Mouse (Mus musculus) leukemia stem cell, adult 10-12 weeks (primary cell): ENCODE data around the gene Akr1cl. TPM values are rescaled to one million over a fixed set of nuclear protein-coding genes. Genes with fewer than 3 reads are reported as not detected.

Experiments used
- polyA plus RNA-seq: library from polyadenylated mRNA; stranded (reverse); fragments of >175 nt; gene quantifications from 2 replicates; pipeline ENCODE4 v1.2.3, GENCODE M21; 2012; ENCODE audit warnings: low replicate concordance

Gene Akr1cl
- polyA plus RNA-seq: not detected in 2 replicates

GRCm38 (mm10) chr1:65032641-65033040 lies at the start of gene Akr1cl:
Akr1cl (minus strand) TSS chr1:65032759.

GRCm38 (mm10) chr1:65082188-65082587 lies 49.6 kb upstream of the Akr1cl start, which contains the start of gene Crygb:
Crygb (minus strand) TSS chr1:65082288.

GRCm38 (mm10) chr1:65073589-65073988 lies 41.0 kb upstream of the Akr1cl start, which contains the start of gene Crygc:
Crygc (minus strand) TSS chr1:65073689.

GRCm38 (mm10) chr1:65063352-65063751 lies 30.8 kb upstream of the Akr1cl start, which contains the start of gene Crygd:
Crygd (minus strand) TSS chr1:65063452.

DNA sequence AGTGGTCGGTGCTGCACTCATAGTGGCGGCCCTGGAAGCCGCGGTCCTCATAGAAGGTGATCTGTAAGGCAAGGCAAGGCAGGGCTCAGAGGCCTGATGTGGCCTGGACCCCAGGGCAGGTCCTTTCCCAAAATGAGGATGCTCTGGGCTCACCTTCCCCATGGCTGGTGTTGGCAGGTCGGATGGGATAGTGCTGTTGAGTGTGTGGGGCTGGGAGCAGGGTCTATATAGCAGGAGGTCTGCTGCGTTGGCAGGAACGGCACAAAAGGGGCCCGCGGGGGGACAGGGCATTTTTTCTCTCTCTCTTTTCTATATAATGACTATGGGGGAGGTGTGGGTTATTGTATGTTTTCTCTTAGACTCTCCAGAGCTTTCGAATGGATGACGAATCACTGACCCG lies 18.4 kb upstream of the Akr1cl start, which contains the start of gene Cryge:
Gene Cryge (minus strand): TSS at position 198 of the 400 bp plus-strand sequence.

Other genes starting within 250 kb of the Akr1cl start
- gene Plekhm3, start 75.9 kb downstream of the Akr1cl start, polyA plus RNA-seq: 0.50 and 1.5 TPM in 2 replicates
- gene Cryge, start 18.4 kb upstream of the Akr1cl start, polyA plus RNA-seq: not detected in 2 replicates
- gene Crygd, start 30.7 kb upstream of the Akr1cl start, polyA plus RNA-seq: not detected in 2 replicates
- gene Crygc, start 40.9 kb upstream of the Akr1cl start, polyA plus RNA-seq: not detected in 2 replicates
- not detected in 2 replicates for gene Crygb, start 49.5 kb upstream of the Akr1cl start, polyA plus RNA-seq
- not detected in 2 replicates for gene Cryga, start 70.6 kb upstream of the Akr1cl start, polyA plus RNA-seq
- gene Gm28845, start 86.8 kb upstream of the Akr1cl start, polyA plus RNA-seq: not detected in 2 replicates
- 0.12 TPM in 1 of 2 replicates, not detected in the other for gene D630023F18Rik, start 90.5 kb upstream of the Akr1cl start, polyA plus RNA-seq
- 0.38 and 0.81 TPM in 2 replicates for gene Idh1, start 153.7 kb upstream of the Akr1cl start, polyA plus RNA-seq
- gene Pikfyve, start 153.9 kb upstream of the Akr1cl start, polyA plus RNA-seq: 18.0 and 23.6 TPM in 2 replicates
- gene Pth2r, start 249.3 kb upstream of the Akr1cl start, polyA plus RNA-seq: not detected in 2 replicates